Mouse (Mus musculus) heart, adult 2 months (tissue): ENCODE results near the gene Miga1. TPM values are rescaled to one million over a fixed set of nuclear protein-coding genes. Genes with fewer than 3 reads are reported as not detected.

Experiments used
- DNase-seq, 2 experiments: peaks; one replicate each; pipeline ENCODE4 v3.0.0; 2021
- H3K27ac ChIP-seq: fragments of 200-600 bp; 2 replicates; pipeline ENCODE4 v1.8.1; 2022
- H3K27me3 ChIP-seq: fragments of 200-500 bp; 2 replicates; pipeline ENCODE4 v1.6.1; 2012; ENCODE audit warnings: mild to moderate bottlenecking, low read length, inconsistent platforms, mixed read lengths; ENCODE audit not compliant: control insufficient read depth, insufficient read depth
- H3K36me3 ChIP-seq: fragments of 200-500 bp; 2 replicates; pipeline ENCODE4 v1.6.1; 2012; ENCODE audit warnings: low read length, inconsistent platforms; ENCODE audit not compliant: control insufficient read depth, insufficient read depth
- H3K4me1 ChIP-seq: fragments of 200-500 bp; 2 replicates; pipeline ENCODE4 v1.6.1; 2011; ENCODE audit warnings: low read length; ENCODE audit not compliant: control insufficient read depth, insufficient read depth
- H3K4me3 ChIP-seq: fragments of 200-600 bp; 2 replicates; pipeline ENCODE4 v1.8.1; 2022
- H3K79me2 ChIP-seq: fragments of 200-500 bp; replicated peaks from 2 replicates; pipeline ENCODE4 v1.6.1; 2012; ENCODE audit warnings: mild to moderate bottlenecking, inconsistent platforms, low read length, moderate library complexity, mixed read lengths; ENCODE audit not compliant: control insufficient read depth, insufficient read depth
- H3K9ac ChIP-seq: fragments of 200-500 bp; 2 replicates; pipeline ENCODE4 v1.6.1; 2012; ENCODE audit warnings: low read depth, mild to moderate bottlenecking, control low read depth, inconsistent platforms, low read length, mixed read lengths
- CTCF ChIP-seq: fragments of 200-600 bp; IDR thresholded peaks from 2 replicates; pipeline ENCODE4 v1.8.1; 2022; ENCODE audit warnings: antibody characterized with exemption, mild to moderate bottlenecking, moderate library complexity
- EP300 ChIP-seq: fragments of 200-500 bp; IDR thresholded peaks from 2 replicates; pipeline ENCODE4 v1.6.1; 2011; ENCODE audit warnings: low read depth, low read length, control low read depth; ENCODE audit not compliant: insufficient read depth
- POLR2A ChIP-seq: fragments of 200-500 bp; IDR thresholded peaks from 2 replicates; pipeline ENCODE4 v1.6.1; 2011; ENCODE audit warnings: mild to moderate bottlenecking, low read depth, low read length, control low read depth; ENCODE audit not compliant: insufficient read depth
- WGBS: fragments of 180-500 bp; shearing (Covaris S2); methylation state at CpG from one replicate; pipeline ENCODE4 v1.1.7; 2018; 5-methylcytosine and 5-hydroxymethylcytosine counted together
- intact Hi-C: fragments of 180-260 bp; cut with DNase I; formaldehyde crosslinking; loops from one replicate; pipeline ENCODE4 v1.15.1; 2025
- long read RNA-seq: library from polyadenylated mRNA; stranded (forward); transcript quantifications from one replicate; pipeline ENCODE4 v2.0.0, GENCODE M21; 2021
- polyA plus RNA-seq: library from polyadenylated mRNA; depleted of rRNA; stranded (reverse); fragments of >200 nt; gene quantifications from 2 replicates; pipeline ENCODE4 v1.2.3, GENCODE M21; 2012; rRNA removed
- total RNA-seq, 2 experiments: library from RNA; stranded (reverse); gene quantifications; 2 replicates each; pipeline ENCODE4 v1.2.3; 2021

The Miga1 gene
- 10 to 100 TPM; 11.0 to 12.6 TPM for total RNA-seq
- polyA plus RNA-seq, result 4.2 and 10.2 TPM in 2 replicates
- long read RNA-seq, full-length matches to known transcripts, result 5 of 8 reads
- long read RNA-seq, partial matches to known transcripts, result 0 of 8 reads
- long read RNA-seq, other reads (novel, unspliced or antisense), result 3 of 8 reads

DNA sequence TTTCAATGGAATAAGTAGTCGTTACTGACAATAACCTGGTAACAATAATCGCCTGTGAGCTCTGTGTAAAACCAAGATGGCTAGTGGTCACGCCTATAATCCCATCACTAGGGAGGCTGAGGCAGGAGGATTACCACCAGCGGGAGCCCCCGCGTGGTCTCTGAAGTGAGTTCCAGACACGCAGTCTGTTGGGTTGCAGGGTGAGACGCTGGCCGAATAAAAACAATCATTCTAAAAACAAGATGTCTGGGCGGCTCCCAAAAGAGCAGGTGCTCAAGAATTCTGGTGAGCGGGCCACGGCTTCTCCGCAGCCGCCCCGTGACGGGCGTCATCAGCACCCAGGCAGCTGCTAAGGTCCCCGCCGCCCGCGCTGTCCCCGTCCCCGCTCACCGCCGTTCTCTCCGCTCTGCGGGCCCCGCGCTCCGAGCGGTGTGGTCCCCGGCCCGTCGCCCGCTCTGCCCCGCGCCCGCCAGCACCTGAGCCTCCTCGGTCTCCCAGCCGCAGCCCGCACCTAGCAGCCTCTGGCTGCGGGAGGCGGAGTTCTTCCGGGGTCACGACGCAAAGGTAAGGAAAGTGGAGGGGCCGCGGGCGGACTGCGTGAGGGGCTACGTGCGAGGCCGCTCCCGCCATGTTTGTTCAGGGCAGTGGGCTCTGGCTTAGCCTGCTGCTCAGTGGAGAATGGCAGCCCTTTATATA, at the start of gene Miga1:
Miga1 (minus strand) TSS at position 546 of the 696 bp plus-strand sequence.
- H3K4me3 ChIP-seq, result peak within 1 kb of the TSS; percentile 69
- H3K27me3 ChIP-seq, result no peaks in the 10 kb centered on the region
- TF ChIP-seq CTCF, result no peak
- TF ChIP-seq POLR2A, result peak; percentile 35; the same call in 1 of the 2 replicates
- 2% methylated on average over 54 of the region's 54 CpGs for WGBS
- H3K36me3 ChIP-seq, result no peaks in the 10 kb centered on the region
- intact Hi-C loops, result loop anchor here (10.0 kb wide), 1 partner anchor 375 kb away; the partner anchor contains the start of gene Pigk
- H3K79me2 ChIP-seq, result no peaks in the 10 kb centered on the region
- H3K9ac ChIP-seq, result peak within 1 kb of the TSS; percentile 91
- H3K4me1 ChIP-seq, result peaks cover 3% of the 10 kb centered on the region; the same call in 1 of the 2 replicates
- H3K27ac ChIP-seq, result peak within 1 kb of the TSS; percentile 51
- peak; percentile 75 to 77 for DNase-seq

- H3K27ac ChIP-seq, result no peak overlapping the region
- WGBS, result 76% methylated on average over 11 of the region's 11 CpGs
- peaks cover 1% of the 10 kb centered on the region; the same call in 1 of the 2 replicates for H3K79me2 ChIP-seq
- TF ChIP-seq CTCF (no peak), POLR2A (no peak), EP300 (no peak)
- intact Hi-C loops, result no loop called here
- H3K27me3 ChIP-seq, result no peaks in the 10 kb centered on the region
- no peak overlapping the region for H3K4me3 ChIP-seq
- H3K4me1 ChIP-seq, result no peaks in the 10 kb centered on the region
- H3K9ac ChIP-seq, result no peak overlapping the region
- 0 out of 2 replicates have a peak, but pooled peaks cover 2% of the 10 kb centered on the region for H3K36me3 ChIP-seq
- no peak for DNase-seq
These were observed 43.9 kb upstream of the Miga1 start for GRCm38 (mm10) chr3:152384106-152384505.

DNA sequence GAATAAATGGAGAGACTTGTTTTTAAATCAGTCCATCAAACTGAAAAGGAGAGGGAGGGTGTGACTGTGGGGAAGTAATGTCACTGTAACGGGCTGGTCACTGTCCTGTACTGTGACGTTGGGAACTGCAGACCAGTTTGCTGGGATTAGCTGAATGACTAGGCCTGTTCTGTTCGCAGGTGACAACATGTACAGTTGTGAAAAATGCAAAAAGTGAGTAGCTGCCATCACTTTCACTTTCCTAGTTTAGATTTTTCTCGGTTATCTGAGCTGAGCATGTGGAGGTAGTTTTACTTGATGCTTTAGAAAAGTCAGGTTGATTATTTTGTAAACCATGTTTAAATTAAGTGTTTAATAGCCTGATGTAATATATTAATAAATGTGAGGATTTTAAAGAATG, 35.9 kb upstream of the Miga1 start:
- WGBS, result 86% methylated on average over 4 of the region's 4 CpGs
- no peak for DNase-seq
- Histone ChIP-seq H3K36me3 (peaks cover 1% of the 10 kb centered on the region; the same call in 1 of the 2 replicates), H3K9ac (no peak overlapping the region), H3K4me1 (no peaks in the 10 kb centered on the region), H3K4me3 (no peak overlapping the region), H3K27ac (no peak overlapping the region), H3K27me3 (no peaks in the 10 kb centered on the region), H3K79me2 (no peaks in the 10 kb centered on the region)
- no peak for TF ChIP-seq CTCF
- no peak for TF ChIP-seq EP300
- intact Hi-C loops, result no loop called here

DNA sequence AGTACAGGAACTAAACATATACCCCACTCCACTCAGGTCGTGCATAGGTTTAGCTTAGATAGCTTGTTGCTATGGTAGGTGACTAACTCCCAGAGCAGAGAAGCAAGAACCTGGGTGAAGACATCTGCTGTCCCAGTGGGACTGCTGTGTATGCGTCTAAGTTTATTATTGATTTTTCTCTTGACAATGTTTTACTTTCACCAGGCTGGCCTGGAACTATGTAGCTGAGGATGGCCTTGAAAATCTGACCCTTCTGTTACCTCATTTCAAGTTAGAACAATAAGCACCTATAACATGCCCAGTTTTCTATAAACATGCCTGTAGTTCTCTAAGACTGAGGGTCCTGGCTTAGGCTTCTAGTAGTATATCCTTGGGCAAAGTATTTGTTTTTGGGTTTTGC, 24.0 kb upstream of the Miga1 start:
- H3K27ac ChIP-seq, result no peak overlapping the region
- TF ChIP-seq POLR2A (no peak), EP300 (no peak), CTCF (no peak)
- DNase-seq, result no peak
- H3K4me3 ChIP-seq, result no peak overlapping the region
- H3K9ac ChIP-seq, result no peak overlapping the region
- no peaks in the 10 kb centered on the region for H3K27me3 ChIP-seq
- intact Hi-C loops, result no loop called here
- WGBS, result 89% methylated on average over 2 of the region's 2 CpGs
- H3K36me3 ChIP-seq, result no peaks in the 10 kb centered on the region
- peaks cover 3% of the 10 kb centered on the region; the same call in 1 of the 2 replicates for H3K79me2 ChIP-seq
- H3K4me1 ChIP-seq, result no peaks in the 10 kb centered on the region

- no peak for DNase-seq
- H3K4me1 ChIP-seq, result 0 out of 2 replicates have a peak, but pooled peaks cover 1% of the 10 kb centered on the region
- no peak overlapping the region for H3K27ac ChIP-seq
- 86% methylated on average over 7 of the region's 7 CpGs for WGBS
- no peaks in the 10 kb centered on the region for H3K27me3 ChIP-seq
- TF ChIP-seq POLR2A (no peak), CTCF (no peak), EP300 (no peak)
- H3K36me3 ChIP-seq, result no peaks in the 10 kb centered on the region
- peaks cover 1% of the 10 kb centered on the region for H3K79me2 ChIP-seq
- H3K9ac ChIP-seq, result no peak overlapping the region
- H3K4me3 ChIP-seq, result no peak overlapping the region
- intact Hi-C loops, result no loop called here
These were observed 18.9 kb upstream of the Miga1 start for GRCm38 (mm10) chr3:152359151-152359550.

- Histone ChIP-seq H3K27ac (no peak overlapping the region), H3K36me3 (no peaks in the 10 kb centered on the region), H3K79me2 (peaks cover 5% of the 10 kb centered on the region), H3K4me1 (peaks cover 3% of the 10 kb centered on the region; the same call in 1 of the 2 replicates), H3K27me3 (no peaks in the 10 kb centered on the region), H3K4me3 (no peak overlapping the region), H3K9ac (no peak overlapping the region)
- no peak for DNase-seq
- TF ChIP-seq POLR2A (no peak), CTCF (no peak), EP300 (no peak)
- intact Hi-C loops, result no loop called here
- WGBS, result 76% methylated on average over 9 of the region's 9 CpGs
These were observed 16.5 kb upstream of the Miga1 start for GRCm38 (mm10) chr3:152356751-152357150.
